Mouse (Mus musculus): ENCODE measurements around the gene Olfr993. TPM values are rescaled to one million over a fixed set of nuclear protein-coding genes. Genes with fewer than 3 reads are reported as not detected.

Gene Olfr993
- polyA plus RNA-seq (2016; fragmentation: Nextera tagmentation; extraction: Ambion mirVana): not detected in 2 replicates

DNA sequence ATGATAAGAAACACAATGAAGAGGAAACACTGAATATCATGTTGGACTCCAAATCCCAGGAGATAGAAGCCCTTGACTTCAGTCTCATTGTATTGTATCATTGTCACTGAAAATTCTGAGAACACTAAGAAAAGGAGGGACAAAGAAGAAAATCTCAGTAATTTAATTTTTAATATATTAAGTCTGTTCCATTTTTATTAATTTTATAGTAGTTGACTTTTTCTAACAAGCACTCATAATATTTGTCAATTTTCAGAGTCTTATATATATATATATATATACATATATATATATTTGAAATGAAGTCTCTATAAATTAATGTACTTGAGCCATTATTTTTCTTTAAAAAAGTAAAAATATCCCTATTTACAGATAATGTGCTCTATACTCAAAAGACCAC, at the start of gene Olfr993:
Olfr993 (minus strand) TSS at position 101 of the 400 bp plus-strand sequence.
- Histone ChIP-seq H3K4me2 (replicated peaks) (no peak within 1 kb of the TSS), H3K9me3 (no peaks in the 10 kb centered on the region), H3K27ac (no peak within 1 kb of the TSS), H3K27me3 (no peaks in the 10 kb centered on the region), H3K4me1 (no peaks in the 10 kb centered on the region), H3K36me3 (no peaks in the 10 kb centered on the region), H3K4me3 (no peak within 1 kb of the TSS), H3K9ac (no peak within 1 kb of the TSS)
- no peak for ATAC-seq (ENCODE audit: insufficient number of reproducible peaks, insufficient read depth, low FRiP score, low TSS enrichment)

DNA sequence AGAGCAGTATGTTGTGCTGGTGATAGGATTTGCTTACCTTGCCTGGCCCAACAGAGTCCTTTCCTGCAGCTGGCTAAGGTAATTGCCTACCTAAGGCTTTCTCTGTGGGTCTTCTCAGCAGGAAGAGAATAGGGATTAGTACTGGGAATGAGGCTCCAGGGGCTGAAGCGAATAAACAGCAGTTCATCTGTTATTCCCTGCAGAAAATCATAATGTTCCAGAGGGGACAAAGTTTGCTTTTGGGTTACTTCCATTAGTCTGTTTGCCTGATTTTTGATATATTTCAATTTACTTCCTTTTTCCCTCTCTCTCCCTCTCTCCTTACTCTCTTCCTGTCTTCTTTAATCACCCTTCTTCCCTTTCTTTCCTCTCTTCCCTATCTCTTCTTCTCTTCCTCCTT, 28.9 kb upstream of the Olfr993 start, which contains the start of gene Olfr995:
Olfr995 (minus strand) TSS at position 101 of the 400 bp plus-strand sequence.
- Histone ChIP-seq H3K36me3 (no peaks in the 10 kb centered on the region), H3K4me2 (replicated peaks) (no peak within 1 kb of the TSS), H3K27ac (no peak within 1 kb of the TSS), H3K4me1 (no peaks in the 10 kb centered on the region), H3K9ac (no peak within 1 kb of the TSS), H3K27me3 (no peaks in the 10 kb centered on the region), H3K4me3 (no peak within 1 kb of the TSS), H3K9me3 (no peaks in the 10 kb centered on the region)
- whole genome bisulfite sequencing: 11% methylated on average over 1 of the region's 1 CpGs
- ATAC-seq (ENCODE audit: insufficient number of reproducible peaks, insufficient read depth, low FRiP score, low TSS enrichment): no peak

DNA sequence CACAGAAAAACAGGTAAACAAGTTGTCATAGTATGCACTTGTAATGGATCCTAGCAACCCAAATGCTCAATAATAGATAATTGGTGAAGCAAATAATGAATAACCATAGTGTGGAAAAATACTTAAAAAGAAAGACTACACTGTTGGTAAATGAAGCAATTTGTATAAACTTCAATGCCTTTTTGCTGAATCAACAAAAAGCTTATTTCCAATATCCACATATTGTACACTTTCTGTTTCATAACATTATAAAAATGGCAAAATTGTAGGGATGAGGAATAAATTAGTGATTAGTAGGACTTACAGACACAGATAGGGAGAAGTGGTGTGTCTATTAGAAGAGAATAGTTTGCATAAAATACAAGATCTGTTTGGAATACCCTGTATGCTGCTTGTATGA, 27.9 kb upstream of the Olfr993 start:
- H3K9ac ChIP-seq: no peak overlapping the region
- H3K4me2 ChIP-seq (replicated peaks): no peak overlapping the region
- no peak overlapping the region for H3K4me3 ChIP-seq
- no peak overlapping the region for H3K27ac ChIP-seq
- H3K9me3 ChIP-seq: no peaks in the 10 kb centered on the region
- H3K4me1 ChIP-seq: no peaks in the 10 kb centered on the region
- no peaks in the 10 kb centered on the region for H3K36me3 ChIP-seq
- no peak for ATAC-seq (ENCODE audit: insufficient number of reproducible peaks, insufficient read depth, low FRiP score, low TSS enrichment)
- no peaks in the 10 kb centered on the region for H3K27me3 ChIP-seq

DNA sequence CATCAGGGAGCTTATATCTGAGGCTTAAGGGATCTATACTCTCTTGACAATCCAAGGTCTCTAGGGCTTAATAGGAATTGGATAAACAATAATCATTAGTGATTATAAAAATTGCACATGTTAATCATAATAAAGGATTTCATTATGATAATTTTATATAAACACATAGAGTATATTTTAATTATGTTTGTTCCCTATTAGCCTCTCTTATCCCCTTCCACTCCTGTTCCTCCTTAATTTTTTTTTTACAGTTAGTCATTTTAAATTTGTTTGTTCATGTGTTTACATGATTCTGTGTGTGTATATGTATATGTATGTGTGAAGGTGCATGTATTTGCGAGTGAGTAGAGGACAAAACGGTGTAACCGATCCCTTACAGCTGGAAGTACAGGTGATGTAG, 21.7 kb upstream of the Olfr993 start, which contains the start of gene Olfr994:
Olfr994 (minus strand) TSS at position 101 of the 400 bp plus-strand sequence.
- WGBS: 87% methylated on average over 3 of the region's 3 CpGs
- ATAC-seq (ENCODE audit: insufficient number of reproducible peaks, insufficient read depth, low FRiP score, low TSS enrichment): no peak
- no peaks in the 10 kb centered on the region for H3K27me3 ChIP-seq
- no peak within 1 kb of the TSS for H3K9ac ChIP-seq
- no peaks in the 10 kb centered on the region for H3K4me1 ChIP-seq
- no peak within 1 kb of the TSS for H3K4me2 ChIP-seq (replicated peaks)
- no peaks in the 10 kb centered on the region for H3K36me3 ChIP-seq
- H3K27ac ChIP-seq: no peak within 1 kb of the TSS
- H3K9me3 ChIP-seq: no peaks in the 10 kb centered on the region
- H3K4me3 ChIP-seq: no peak within 1 kb of the TSS

DNA sequence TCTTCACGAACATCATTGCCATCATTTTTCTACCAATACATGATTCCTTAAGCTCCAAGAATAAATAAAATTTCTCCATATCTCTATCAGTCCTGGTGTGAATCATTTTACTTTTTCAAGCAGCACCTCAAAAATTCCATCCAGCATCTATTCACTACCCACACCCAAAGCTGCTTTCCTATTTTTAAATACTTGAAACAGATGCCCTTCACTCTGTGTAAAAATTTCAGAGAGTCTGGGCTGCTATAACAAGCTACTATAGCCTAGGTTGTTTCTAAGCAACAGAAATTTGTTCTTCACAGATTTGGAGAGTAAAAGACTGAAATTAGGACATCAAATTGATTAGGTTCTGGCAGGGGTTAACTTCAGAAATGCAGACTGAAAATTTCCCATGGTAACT, 11.2 kb upstream of the Olfr993 start:
- H3K4me2 ChIP-seq (replicated peaks): no peak overlapping the region
- H3K4me3 ChIP-seq: no peak overlapping the region
- no peaks in the 10 kb centered on the region for H3K27me3 ChIP-seq
- no peaks in the 10 kb centered on the region for H3K36me3 ChIP-seq
- WGBS: 86% methylated on average over 1 of the region's 1 CpGs
- no peak overlapping the region for H3K9ac ChIP-seq
- no peaks in the 10 kb centered on the region for H3K9me3 ChIP-seq
- ATAC-seq (ENCODE audit: insufficient number of reproducible peaks, insufficient read depth, low FRiP score, low TSS enrichment): no peak
- no peak overlapping the region for H3K27ac ChIP-seq
- H3K4me1 ChIP-seq: no peaks in the 10 kb centered on the region

DNA sequence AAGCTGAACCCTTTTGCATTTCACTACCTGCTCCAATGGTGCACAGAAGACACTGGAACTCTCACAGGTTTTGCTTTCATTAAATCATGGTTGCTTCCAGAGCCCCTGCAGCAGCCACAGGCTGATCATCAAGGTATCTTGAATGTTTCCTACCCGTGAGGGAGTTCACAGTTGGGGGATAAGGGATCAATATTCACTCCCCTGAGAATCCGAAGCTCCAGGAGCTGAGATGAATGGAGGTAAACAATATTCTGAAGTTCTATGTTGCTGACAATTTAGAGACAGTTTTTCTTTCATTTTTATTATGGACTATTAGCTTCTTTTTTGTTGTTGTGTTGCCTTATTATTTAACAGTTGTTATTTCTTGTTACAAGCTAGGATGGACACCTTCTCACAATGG, 5.3 kb downstream of the Olfr993 start, which contains the start of gene Olfr992:
Olfr992 (minus strand) TSS at position 101 of the 400 bp plus-strand sequence.
- ATAC-seq (ENCODE audit: insufficient number of reproducible peaks, insufficient read depth, low FRiP score, low TSS enrichment): no peak
- Histone ChIP-seq H3K27ac (no peak within 1 kb of the TSS), H3K9me3 (no peaks in the 10 kb centered on the region), H3K9ac (no peak within 1 kb of the TSS), H3K4me2 (replicated peaks) (no peak within 1 kb of the TSS), H3K4me1 (no peaks in the 10 kb centered on the region), H3K4me3 (no peak within 1 kb of the TSS), H3K36me3 (no peaks in the 10 kb centered on the region), H3K27me3 (no peaks in the 10 kb centered on the region)
- 58% methylated on average over 2 of the region's 2 CpGs for WGBS

Other genes starting within 250 kb of the Olfr993 start
- 0.92 and 1.1 TPM in 2 replicates for gene Lrrc55, start 217.7 kb downstream of the Olfr993 start, polyA plus RNA-seq (2016; fragmentation: Nextera tagmentation; extraction: Ambion mirVana)
- not detected in 2 replicates for gene Olfr987, start 75.6 kb downstream of the Olfr993 start, polyA plus RNA-seq (2016; fragmentation: Nextera tagmentation; extraction: Ambion mirVana)
- not detected in 2 replicates for gene Olfr988, start 51.6 kb downstream of the Olfr993 start, polyA plus RNA-seq (2016; fragmentation: Nextera tagmentation; extraction: Ambion mirVana)
- not detected in 2 replicates for gene Olfr992, start 5.4 kb downstream of the Olfr993 start, polyA plus RNA-seq (2016; fragmentation: Nextera tagmentation; extraction: Ambion mirVana)
- gene Olfr994, start 21.6 kb upstream of the Olfr993 start, polyA plus RNA-seq (2016; fragmentation: Nextera tagmentation; extraction: Ambion mirVana): not detected in 2 replicates
- gene Olfr995, start 28.8 kb upstream of the Olfr993 start, polyA plus RNA-seq (2016; fragmentation: Nextera tagmentation; extraction: Ambion mirVana): not detected in 2 replicates
- 0.09 and 0.15 TPM in 2 replicates for gene 4833423E24Rik, start 104.1 kb upstream of the Olfr993 start, polyA plus RNA-seq (2016; fragmentation: Nextera tagmentation; extraction: Ambion mirVana)
- not detected in 2 replicates for gene Olfr996, start 164.3 kb upstream of the Olfr993 start, polyA plus RNA-seq (2016; fragmentation: Nextera tagmentation; extraction: Ambion mirVana)
- not detected in 2 replicates for gene Olfr998, start 174.1 kb upstream of the Olfr993 start, polyA plus RNA-seq (2016; fragmentation: Nextera tagmentation; extraction: Ambion mirVana)
- not detected in 2 replicates for gene Olfr1000, start 197.0 kb upstream of the Olfr993 start, polyA plus RNA-seq (2016; fragmentation: Nextera tagmentation; extraction: Ambion mirVana)
- gene Olfr1002, start 235.8 kb upstream of the Olfr993 start, polyA plus RNA-seq (2016; fragmentation: Nextera tagmentation; extraction: Ambion mirVana): not detected in 2 replicates
- gene Olfr154, start 249.6 kb upstream of the Olfr993 start, polyA plus RNA-seq (2016; fragmentation: Nextera tagmentation; extraction: Ambion mirVana): not detected in 2 replicates